Mouse (Mus musculus): ENCODE measurements around the gene Cd34. TPM values are rescaled to one million over a fixed set of nuclear protein-coding genes. Genes with fewer than 3 reads are reported as not detected.

Gene Cd34
- polyA plus RNA-seq, 1 experiment from 2014 or later = 53.2 TPM

GRCm38 (mm10) chr1:194977371-194977761 is 38.7 kb downstream of the Cd34 start:
- DNase-seq (ENCODE audit: low spot score) (no peak), ATAC-seq (replicated peaks; ENCODE audit: low FRiP score, low TSS enrichment, low read depth) (no peak)
- Histone ChIP-seq H3K36me3 (ENCODE audit: control insufficient read depth, insufficient read depth, low read length) (no peaks in the 10 kb centered on the region), H3K9ac (ENCODE audit: low read length) (no peak overlapping the region), H3K27ac (ENCODE audit: low read depth) (no peak overlapping the region), H3K4me1 (replicated peaks; ENCODE audit: control insufficient read depth, insufficient read depth, low read length) (peaks cover 10% of the 10 kb centered on the region), H3K4me3 (ENCODE audit: low read depth, low read length) (no peak overlapping the region), H3K9me3 (ENCODE audit: control insufficient read depth, low read length) (no peaks in the 10 kb centered on the region), H3K4me2 (ENCODE audit: low read length) (peak overlapping the region; percentile 96), H3K27me3 (replicated peaks; ENCODE audit: control insufficient read depth, insufficient read depth, low read length) (no peaks in the 10 kb centered on the region)
- 13% methylated on average over 1 of the region's 1 CpGs for WGBS

- Histone ChIP-seq H3K27me3 (replicated peaks; ENCODE audit: control insufficient read depth, insufficient read depth, low read length) (no peaks in the 10 kb centered on the region), H3K4me3 (ENCODE audit: low read depth, low read length) (no peak overlapping the region), H3K9ac (ENCODE audit: low read length) (no peak overlapping the region), H3K4me2 (ENCODE audit: low read length) (no peak overlapping the region), H3K36me3 (ENCODE audit: control insufficient read depth, insufficient read depth, low read length) (no peaks in the 10 kb centered on the region), H3K27ac (ENCODE audit: low read depth) (no peak overlapping the region), H3K9me3 (ENCODE audit: control insufficient read depth, low read length) (no peaks in the 10 kb centered on the region), H3K4me1 (replicated peaks; ENCODE audit: control insufficient read depth, insufficient read depth, low read length) (peaks cover 10% of the 10 kb centered on the region)
- DNase-seq (ENCODE audit: low spot score) = no peak
- ATAC-seq (replicated peaks; ENCODE audit: low FRiP score, low TSS enrichment, low read depth) = no peak
- WGBS = 49% methylated on average over 5 of the region's 5 CpGs
Observed at GRCm38 (mm10) chr1:194977946-194978720, 39.5 kb downstream of the Cd34 start.

- WGBS = 75% methylated on average over 1 of the region's 1 CpGs
- H3K4me1 ChIP-seq (replicated peaks; ENCODE audit: control insufficient read depth, insufficient read depth, low read length) = peaks cover 10% of the 10 kb centered on the region
- ATAC-seq (replicated peaks; ENCODE audit: low FRiP score, low TSS enrichment, low read depth) (no peak), DNase-seq (ENCODE audit: low spot score) (no peak)
- no peaks in the 10 kb centered on the region for H3K27me3 ChIP-seq (replicated peaks; ENCODE audit: control insufficient read depth, insufficient read depth, low read length)
- H3K27ac ChIP-seq (ENCODE audit: low read depth) = no peak overlapping the region
- H3K4me2 ChIP-seq (ENCODE audit: low read length) = no peak overlapping the region
- no peaks in the 10 kb centered on the region for H3K36me3 ChIP-seq (ENCODE audit: control insufficient read depth, insufficient read depth, low read length)
- no peak overlapping the region for H3K9ac ChIP-seq (ENCODE audit: low read length)
- H3K9me3 ChIP-seq (ENCODE audit: control insufficient read depth, low read length) = no peaks in the 10 kb centered on the region
- no peak overlapping the region for H3K4me3 ChIP-seq (ENCODE audit: low read depth, low read length)
Observed at GRCm38 (mm10) chr1:194980826-194981435, 42.3 kb downstream of the Cd34 start.

GRCm38 (mm10) chr1:194982931-194983690 is 44.5 kb downstream of the Cd34 start:
- DNase-seq (ENCODE audit: low spot score) = no peak
- H3K4me1 ChIP-seq (replicated peaks; ENCODE audit: control insufficient read depth, insufficient read depth, low read length) = no peaks in the 10 kb centered on the region
- H3K27ac ChIP-seq (ENCODE audit: low read depth) = no peak overlapping the region
- 81% methylated on average over 5 of the region's 5 CpGs for WGBS
- no peak overlapping the region for H3K4me3 ChIP-seq (ENCODE audit: low read depth, low read length)
- H3K9me3 ChIP-seq (ENCODE audit: control insufficient read depth, low read length) = no peaks in the 10 kb centered on the region
- ATAC-seq (replicated peaks; ENCODE audit: low FRiP score, low TSS enrichment, low read depth) = no peak
- no peaks in the 10 kb centered on the region for H3K36me3 ChIP-seq (ENCODE audit: control insufficient read depth, insufficient read depth, low read length)
- H3K27me3 ChIP-seq (replicated peaks; ENCODE audit: control insufficient read depth, insufficient read depth, low read length) = no peaks in the 10 kb centered on the region
- H3K4me2 ChIP-seq (ENCODE audit: low read length) = no peak overlapping the region
- no peak overlapping the region for H3K9ac ChIP-seq (ENCODE audit: low read length)

- Histone ChIP-seq H3K27ac (ENCODE audit: low read depth) (no peak overlapping the region), H3K4me2 (ENCODE audit: low read length) (no peak overlapping the region), H3K27me3 (replicated peaks; ENCODE audit: control insufficient read depth, insufficient read depth, low read length) (no peaks in the 10 kb centered on the region), H3K4me1 (replicated peaks; ENCODE audit: control insufficient read depth, insufficient read depth, low read length) (no peaks in the 10 kb centered on the region), H3K36me3 (ENCODE audit: control insufficient read depth, insufficient read depth, low read length) (no peaks in the 10 kb centered on the region), H3K9ac (ENCODE audit: low read length) (no peak overlapping the region), H3K4me3 (ENCODE audit: low read depth, low read length) (no peak overlapping the region), H3K9me3 (ENCODE audit: control insufficient read depth, low read length) (no peaks in the 10 kb centered on the region)
- no peak for DNase-seq (ENCODE audit: low spot score)
- WGBS = 79% methylated on average over 3 of the region's 3 CpGs
- no peak for ATAC-seq (replicated peaks; ENCODE audit: low FRiP score, low TSS enrichment, low read depth)
Observed at GRCm38 (mm10) chr1:194984914-194985313, 46.3 kb downstream of the Cd34 start.

- ATAC-seq (replicated peaks; ENCODE audit: low FRiP score, low TSS enrichment, low read depth) = no peak
- Histone ChIP-seq H3K4me3 (ENCODE audit: low read depth, low read length) (no peak overlapping the region), H3K4me1 (replicated peaks; ENCODE audit: control insufficient read depth, insufficient read depth, low read length) (no peaks in the 10 kb centered on the region), H3K4me2 (ENCODE audit: low read length) (no peak overlapping the region), H3K9me3 (ENCODE audit: control insufficient read depth, low read length) (no peaks in the 10 kb centered on the region), H3K36me3 (ENCODE audit: control insufficient read depth, insufficient read depth, low read length) (no peaks in the 10 kb centered on the region), H3K27ac (ENCODE audit: low read depth) (no peak overlapping the region), H3K27me3 (replicated peaks; ENCODE audit: control insufficient read depth, insufficient read depth, low read length) (no peaks in the 10 kb centered on the region), H3K9ac (ENCODE audit: low read length) (no peak overlapping the region)
- 75% methylated on average over 4 of the region's 4 CpGs for WGBS
- DNase-seq (ENCODE audit: low spot score) = no peak
Observed at GRCm38 (mm10) chr1:194985442-194986210, 47.0 kb downstream of the Cd34 start.

GRCm38 (mm10) chr1:194989024-194989423 is 50.4 kb downstream of the Cd34 start:
- no peaks in the 10 kb centered on the region for H3K4me1 ChIP-seq (replicated peaks; ENCODE audit: control insufficient read depth, insufficient read depth, low read length)
- H3K9ac ChIP-seq (ENCODE audit: low read length) = no peak overlapping the region
- no peak for DNase-seq (ENCODE audit: low spot score)
- no peak overlapping the region for H3K27ac ChIP-seq (ENCODE audit: low read depth)
- H3K4me3 ChIP-seq (ENCODE audit: low read depth, low read length) = no peak overlapping the region
- H3K27me3 ChIP-seq (replicated peaks; ENCODE audit: control insufficient read depth, insufficient read depth, low read length) = no peaks in the 10 kb centered on the region
- no peak for ATAC-seq (replicated peaks; ENCODE audit: low FRiP score, low TSS enrichment, low read depth)
- no peak overlapping the region for H3K4me2 ChIP-seq (ENCODE audit: low read length)
- no peaks in the 10 kb centered on the region for H3K9me3 ChIP-seq (ENCODE audit: control insufficient read depth, low read length)
- no peaks in the 10 kb centered on the region for H3K36me3 ChIP-seq (ENCODE audit: control insufficient read depth, insufficient read depth, low read length)
- 93% methylated on average over 1 of the region's 1 CpGs for WGBS

- H3K4me1 ChIP-seq (replicated peaks; ENCODE audit: control insufficient read depth, insufficient read depth, low read length) = no peaks in the 10 kb centered on the region
- no peaks in the 10 kb centered on the region for H3K9me3 ChIP-seq (ENCODE audit: control insufficient read depth, low read length)
- H3K27me3 ChIP-seq (replicated peaks; ENCODE audit: control insufficient read depth, insufficient read depth, low read length) = no peaks in the 10 kb centered on the region
- H3K9ac ChIP-seq (ENCODE audit: low read length) = no peak overlapping the region
- H3K36me3 ChIP-seq (ENCODE audit: control insufficient read depth, insufficient read depth, low read length) = no peaks in the 10 kb centered on the region
- 84% methylated on average over 2 of the region's 2 CpGs for WGBS
- H3K4me3 ChIP-seq (ENCODE audit: low read depth, low read length) = no peak overlapping the region
- DNase-seq (ENCODE audit: low spot score) = no peak
- ATAC-seq (replicated peaks; ENCODE audit: low FRiP score, low TSS enrichment, low read depth) = no peak
- no peak overlapping the region for H3K27ac ChIP-seq (ENCODE audit: low read depth)
- H3K4me2 ChIP-seq (ENCODE audit: low read length) = no peak overlapping the region
Observed at GRCm38 (mm10) chr1:194990976-194991375, 52.4 kb downstream of the Cd34 start.

Measured in intestine, embryonic 14.5 days (tissue).